Mouse (Mus musculus) lung, adult 2 months (tissue): ENCODE measurements around the gene Hoxd13. TPM values are rescaled to one million over a fixed set of nuclear protein-coding genes. Genes with fewer than 3 reads are reported as not detected.

Experiments used
- DNase-seq: peaks from one replicate; pipeline ENCODE4 v3.0.0; 2022
- H3K4me1 ChIP-seq: fragments of 200-500 bp; 2 replicates; pipeline ENCODE4 v1.6.1; 2011; ENCODE audit warnings: low read length; ENCODE audit not compliant: control insufficient read depth, insufficient read depth
- H3K4me3 ChIP-seq: fragments of 200-500 bp; replicated peaks from 2 replicates; pipeline ENCODE3; 2011; ENCODE audit warnings: low read depth, mild to moderate bottlenecking, control low read depth, low read length; ENCODE audit errors: extremely low read depth
- CTCF ChIP-seq: fragments of 200-500 bp; IDR thresholded peaks from 2 replicates; pipeline ENCODE4 v1.5.1; 2011; ENCODE audit warnings: mild to moderate bottlenecking, low read length, control low read depth; ENCODE audit not compliant: insufficient read depth
- POLR2A ChIP-seq: fragments of 200-500 bp; IDR thresholded peaks from 2 replicates; pipeline ENCODE4 v1.6.1; 2011; ENCODE audit warnings: low read depth, mild to moderate bottlenecking, control low read depth, low read length, borderline replicate concordance; ENCODE audit errors: extremely low read depth
- WGBS: fragments of 180-500 bp; shearing (Covaris S2); methylation state at CpG from one replicate; pipeline ENCODE4 v1.1.7; 2018; 5-methylcytosine and 5-hydroxymethylcytosine counted together
- polyA plus RNA-seq: library from polyadenylated mRNA; depleted of rRNA; stranded (reverse); fragments of >200 nt; gene quantifications from 2 replicates; pipeline ENCODE4 v1.2.3, GENCODE M21; 2012

The Hoxd13 gene
- polyA plus RNA-seq, 1 experiment: 0.04 TPM

DNA sequence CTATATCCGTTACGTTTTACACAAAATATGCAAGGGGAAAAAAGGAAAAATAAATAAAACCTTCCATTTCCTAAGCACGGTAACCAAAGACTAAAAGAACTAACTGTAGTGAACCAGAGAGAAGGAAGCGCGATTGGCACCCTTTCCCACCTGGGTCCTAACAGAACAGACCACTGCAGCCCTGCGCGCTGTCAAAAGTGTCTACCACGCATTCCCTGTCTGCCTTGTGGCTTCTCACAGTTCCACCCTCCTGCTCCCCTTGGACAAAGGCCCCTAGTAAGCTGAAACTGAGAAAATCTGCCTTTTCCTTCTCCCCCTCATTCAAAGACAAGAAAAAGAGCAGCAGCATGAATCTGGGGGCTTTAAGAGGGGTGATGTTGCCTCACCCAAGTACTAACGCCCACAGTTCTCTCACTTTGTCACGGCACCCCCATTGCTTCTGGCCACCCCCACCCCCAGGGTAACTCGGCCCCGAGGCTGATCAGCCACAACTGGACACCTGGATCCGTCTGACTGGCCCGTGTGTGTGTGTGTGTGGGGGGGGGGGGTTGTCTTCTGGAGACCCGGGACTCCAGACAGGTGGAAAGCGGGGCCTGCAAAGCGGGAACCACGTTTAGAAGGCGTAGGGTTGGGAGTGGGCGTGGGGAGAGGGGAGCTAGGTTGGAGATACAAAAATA is 13.2 kb upstream of the Hoxd13 start:
- TF ChIP-seq POLR2A (no peak), CTCF (no peak)
- no peak for DNase-seq
- Histone ChIP-seq H3K4me1 (no peaks in the 10 kb centered on the region; the same call in 1 of the 2 replicates), H3K4me3 (no peak overlapping the region)
- 8% methylated on average over 20 of the region's 20 CpGs for WGBS

DNA sequence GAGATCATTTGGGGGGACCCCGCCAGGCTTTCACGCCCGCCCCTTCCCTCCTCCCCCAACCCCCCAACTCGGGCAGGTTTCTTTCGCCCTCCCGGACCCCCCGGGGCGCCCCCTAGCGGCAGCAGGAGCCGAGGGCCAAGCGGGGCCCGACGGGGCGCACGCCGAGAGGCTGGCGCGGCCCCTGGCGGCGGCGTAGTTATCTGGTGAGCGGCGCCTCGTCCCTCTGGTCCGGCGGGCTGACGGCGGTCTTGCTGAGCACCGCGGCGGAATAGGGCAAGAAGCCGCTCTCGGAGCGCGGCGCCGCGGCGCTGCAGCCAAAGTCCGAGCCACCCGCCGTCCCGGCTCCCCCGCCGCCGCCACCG is 12.7 kb upstream of the Hoxd13 start:
- no peak for DNase-seq
- H3K4me3 ChIP-seq: no peak overlapping the region
- no peak for TF ChIP-seq CTCF
- TF ChIP-seq POLR2A: no peak
- WGBS: 2% methylated on average over 44 of the region's 47 CpGs
- H3K4me1 ChIP-seq: no peaks in the 10 kb centered on the region; the same call in 1 of the 2 replicates

DNA sequence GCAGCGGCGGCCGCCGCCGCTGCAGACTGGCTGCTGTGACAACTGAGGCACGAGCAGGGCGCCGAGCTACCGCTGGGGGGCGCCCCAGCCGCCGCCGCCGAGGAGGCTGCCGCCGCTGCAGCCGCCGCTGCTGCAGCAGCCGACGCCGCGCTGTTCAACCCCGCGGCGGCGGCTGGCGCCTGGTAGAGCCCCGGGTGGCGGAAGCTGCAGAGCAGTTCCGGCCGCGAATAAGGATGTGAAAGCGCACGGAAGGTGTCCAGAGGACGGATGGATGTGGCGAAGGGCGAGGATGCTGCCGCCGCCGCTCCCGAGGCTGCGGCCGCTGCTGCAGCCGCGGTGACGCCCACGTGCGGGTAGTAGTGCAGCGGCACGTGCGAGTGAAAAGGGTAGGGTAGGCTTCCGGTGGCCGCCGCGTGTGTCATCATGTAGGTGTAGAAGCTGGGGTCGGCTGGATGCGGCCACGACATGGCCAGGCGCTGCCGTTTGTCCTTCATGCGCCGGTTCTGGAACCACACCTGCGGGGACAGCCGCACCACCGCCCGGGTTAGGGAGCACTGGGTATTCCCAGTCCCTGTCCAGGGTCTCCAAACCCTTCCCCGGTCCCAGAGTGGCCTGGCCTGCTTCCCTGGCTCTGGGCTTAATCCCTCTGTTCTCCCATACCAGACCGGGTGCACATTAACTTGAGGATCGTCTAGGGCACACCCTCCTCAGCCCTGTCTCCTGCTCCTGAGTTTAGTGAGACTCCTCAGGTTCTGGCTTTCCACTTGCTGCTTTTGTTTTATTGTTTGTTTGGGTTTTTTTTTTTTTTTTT is 12.1 kb upstream of the Hoxd13 start:
- WGBS: 2% methylated on average over 67 of the region's 69 CpGs
- no peaks in the 10 kb centered on the region; the same call in 1 of the 2 replicates for H3K4me1 ChIP-seq
- no peak overlapping the region for H3K4me3 ChIP-seq
- no peak for DNase-seq
- no peak for TF ChIP-seq POLR2A
- TF ChIP-seq CTCF: no peak

DNA sequence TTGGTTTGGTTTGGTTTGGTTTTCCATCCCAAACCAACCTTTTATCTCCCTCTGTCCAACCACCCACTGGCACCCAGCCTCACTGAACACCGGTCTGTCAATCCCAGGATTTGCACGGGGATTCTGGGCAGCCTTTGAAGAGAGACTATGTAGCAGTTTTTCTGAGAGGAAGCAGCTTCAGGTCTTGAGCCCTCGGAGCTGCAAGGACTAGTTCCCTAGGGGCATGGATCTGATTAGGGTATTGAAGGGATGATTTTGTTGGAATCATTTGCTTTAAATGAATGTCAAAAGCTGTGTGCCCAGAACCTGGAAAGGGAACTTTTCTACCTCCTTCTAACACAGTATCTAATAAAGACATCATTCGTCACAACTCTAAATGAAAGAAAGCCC is 11.5 kb upstream of the Hoxd13 start:
- Histone ChIP-seq H3K4me3 (no peak overlapping the region), H3K4me1 (no peaks in the 10 kb centered on the region; the same call in 1 of the 2 replicates)
- no peak for DNase-seq
- WGBS: 12% methylated on average over 4 of the region's 4 CpGs
- TF ChIP-seq POLR2A (no peak), CTCF (no peak)

DNA sequence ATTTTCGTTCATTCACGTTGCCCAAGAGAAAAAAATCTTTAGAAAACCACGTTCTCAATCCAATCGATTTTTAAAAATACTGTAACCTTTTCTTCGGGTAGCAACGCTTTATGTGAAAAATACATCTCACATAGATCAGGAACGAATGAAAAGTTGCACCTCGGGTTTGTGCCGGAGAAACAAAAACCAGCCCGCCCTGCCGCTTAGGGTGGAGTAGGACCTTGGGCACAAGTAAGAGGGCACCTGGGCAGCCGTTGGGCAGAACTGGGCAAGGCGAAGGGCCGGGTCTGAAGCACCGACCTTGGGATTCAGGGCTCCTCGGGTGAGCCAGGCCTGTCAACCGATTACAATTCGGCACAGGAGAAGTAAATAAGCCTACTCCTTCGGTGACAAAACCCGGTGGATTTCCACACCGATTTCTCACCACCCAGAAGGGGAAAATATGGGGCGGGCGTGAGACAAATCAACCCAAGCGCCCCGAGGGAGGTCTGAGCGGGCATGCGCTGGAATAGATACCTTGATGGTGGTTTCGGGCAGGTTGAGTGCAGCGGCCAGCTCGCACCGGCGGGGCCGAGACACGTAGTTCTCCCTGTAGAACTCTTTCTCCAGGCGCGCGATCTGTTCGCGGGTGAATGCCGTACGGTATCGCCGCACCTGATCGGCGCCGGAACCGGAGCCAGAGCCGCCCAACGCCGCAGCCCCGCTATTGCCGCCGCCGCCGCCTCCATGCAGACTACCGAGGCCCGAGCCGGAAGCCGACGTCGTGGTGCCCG is 10.7 kb upstream of the Hoxd13 start:
- WGBS: 4% methylated on average over 62 of the region's 62 CpGs
- Histone ChIP-seq H3K4me3 (no peak overlapping the region), H3K4me1 (no peaks in the 10 kb centered on the region; the same call in 1 of the 2 replicates)
- no peak for TF ChIP-seq POLR2A
- no peak for TF ChIP-seq CTCF
- DNase-seq: no peak

DNA sequence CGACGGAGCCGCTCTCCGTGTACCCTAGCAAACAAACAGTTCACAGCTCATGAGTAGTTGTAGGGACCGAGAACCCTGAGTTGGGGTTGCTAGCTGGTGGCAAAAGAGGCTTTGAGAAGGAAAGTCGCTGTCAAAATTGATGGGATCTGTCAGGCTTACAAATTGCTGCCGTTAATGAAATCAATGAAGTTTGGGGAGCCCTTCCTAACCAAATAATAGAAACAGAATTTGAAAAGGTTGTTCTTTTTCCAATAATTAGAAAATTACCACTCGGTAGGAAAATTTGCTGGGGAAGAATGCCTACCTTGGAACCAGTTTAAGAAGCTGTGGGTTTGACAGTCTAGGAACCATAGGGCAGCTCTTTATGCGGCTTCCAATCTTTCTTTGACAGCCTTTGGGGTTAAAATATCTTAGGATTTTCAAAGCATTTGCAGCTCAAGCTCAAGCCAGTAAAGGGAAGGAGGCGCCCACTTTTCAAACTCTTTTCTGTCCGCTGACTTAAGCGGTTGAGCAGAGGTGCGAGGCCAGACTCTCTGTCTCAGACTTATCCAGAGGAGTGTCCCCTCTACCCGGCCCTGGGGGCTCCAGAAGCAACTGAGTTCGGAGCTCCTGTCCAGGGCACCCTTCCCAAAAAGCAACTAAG is 10.0 kb upstream of the Hoxd13 start:
- no peak for DNase-seq
- 5% methylated on average over 15 of the region's 15 CpGs for WGBS
- Histone ChIP-seq H3K4me1 (no peaks in the 10 kb centered on the region; the same call in 1 of the 2 replicates), H3K4me3 (no peak overlapping the region)
- TF ChIP-seq CTCF (no peak), POLR2A (no peak)

DNA sequence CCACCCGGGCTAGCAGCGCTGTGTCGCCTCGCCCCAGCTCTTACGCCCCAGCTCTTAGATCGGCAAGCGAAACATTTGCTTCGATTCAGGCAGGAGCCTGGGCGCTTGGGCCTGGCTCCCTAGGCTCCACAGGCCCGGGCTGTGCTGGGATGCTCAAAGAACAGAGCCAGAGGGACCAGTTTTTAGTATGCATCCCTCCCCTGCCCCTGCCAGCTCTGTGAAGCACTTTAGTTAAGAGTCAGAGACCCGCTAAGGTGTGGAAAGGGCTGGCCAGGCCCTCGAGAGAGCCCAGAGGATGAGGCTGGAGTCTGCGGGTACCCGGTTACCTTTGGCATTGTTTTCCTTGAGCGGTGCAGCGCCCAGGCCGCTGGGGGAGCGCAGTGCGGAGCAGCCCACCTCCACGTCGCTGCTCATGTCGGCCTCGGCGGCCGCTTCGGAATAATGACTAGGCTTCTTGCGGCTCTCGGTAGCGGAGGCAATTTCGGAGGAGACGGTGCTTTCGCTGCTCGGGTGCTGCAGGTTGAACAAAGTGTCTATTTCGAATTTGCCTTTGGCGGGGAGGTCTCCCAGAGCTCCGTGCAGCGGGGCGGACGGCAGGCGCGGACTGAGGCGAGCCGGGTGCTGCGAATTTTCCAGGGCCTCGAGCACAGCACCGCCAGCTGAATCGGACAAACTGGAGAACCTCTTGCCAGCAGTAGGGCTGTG is 9.3 kb upstream of the Hoxd13 start:
- no peak overlapping the region for H3K4me3 ChIP-seq
- DNase-seq: no peak
- 6% methylated on average over 47 of the region's 47 CpGs for WGBS
- no peaks in the 10 kb centered on the region; the same call in 1 of the 2 replicates for H3K4me1 ChIP-seq
- TF ChIP-seq POLR2A: no peak
- TF ChIP-seq CTCF: no peak

DNA sequence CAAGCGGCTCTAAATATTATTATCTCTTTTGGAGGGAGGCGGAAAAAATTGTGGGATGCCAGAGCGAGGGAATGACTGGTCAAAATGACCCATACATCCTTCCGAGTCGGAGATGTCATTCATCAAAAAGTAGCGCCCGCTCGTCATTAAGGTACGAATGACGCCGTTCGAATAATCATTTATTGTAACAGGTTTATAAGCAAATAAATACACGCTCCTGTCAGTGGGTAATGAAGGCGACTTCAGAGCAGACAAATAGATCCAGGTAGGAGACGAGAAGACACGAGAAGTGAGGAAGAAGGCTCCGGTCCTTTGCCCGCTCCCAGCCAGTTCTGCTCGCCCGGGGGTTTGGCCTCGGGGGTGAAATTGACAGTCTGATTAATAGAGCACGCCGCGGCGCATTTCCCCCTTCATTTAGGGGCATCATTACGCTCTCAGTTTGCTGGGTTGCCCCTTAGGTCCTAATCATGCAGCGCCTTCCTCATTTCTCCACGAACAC is 8.6 kb upstream of the Hoxd13 start, which contains the start of gene Evx2:
Evx2 (minus strand) TSS at position 51 of the 499 bp plus-strand sequence.
- DNase-seq: no peak
- 6% methylated on average over 28 of the region's 28 CpGs for WGBS
- Histone ChIP-seq H3K4me1 (no peaks in the 10 kb centered on the region; the same call in 1 of the 2 replicates), H3K4me3 (no peak within 1 kb of the TSS)
- no peak for TF ChIP-seq CTCF
- no peak for TF ChIP-seq POLR2A
